Mouse (Mus musculus) thymus, postnatal 4 days (tissue): ENCODE measurements at regions not wholly inside any gene's neighbourhood (a gene's known extent, or its start where the extent isn't known, plus 50 kb on each side); places are given as distances from the start of the nearest gene placed in this dataset.

Experiments used
- DNase-seq: peaks from one replicate; pipeline ENCODE4 v3.0.0; 2021

GRCm38 (mm10) chr8:83837637-83838378 is 62.1 kb upstream of the Adgrl1 start:
- DNase-seq, result no peak

GRCm38 (mm10) chr8:83829851-83830250 is 70.1 kb upstream of the Adgrl1 start:
- DNase-seq, result no peak

- no peak for DNase-seq
These were observed 74.8 kb upstream of the Adgrl1 start for GRCm38 (mm10) chr8:83824925-83825680.

GRCm38 (mm10) chr8:83819086-83819485 is 78.0 kb upstream of the Adgre5 start:
- DNase-seq, result no peak

- no peak for DNase-seq
These were observed 69.5 kb upstream of the Adgre5 start for GRCm38 (mm10) chr8:83810651-83811050.

GRCm38 (mm10) chr8:83805612-83806011 is 64.5 kb upstream of the Adgre5 start:
- no peak for DNase-seq

- peak; percentile 42 for DNase-seq
These were observed 62.2 kb upstream of the Adgre5 start for GRCm38 (mm10) chr8:83803312-83803711.

GRCm38 (mm10) chr8:83802506-83802905 is 61.4 kb upstream of the Adgre5 start:
- DNase-seq, result peak; percentile 28

- DNase-seq, result peak; percentile 34
These were observed 58.5 kb upstream of the Adgre5 start for GRCm38 (mm10) chr8:83799607-83799950.

- DNase-seq, result peak; percentile 29
These were observed 57.9 kb upstream of the Adgre5 start for GRCm38 (mm10) chr8:83798881-83799606.

GRCm38 (mm10) chr8:83793491-83794238 is 52.5 kb upstream of the Adgre5 start:
- DNase-seq, result no peak
